Mouse (Mus musculus) liver, adult 2 months (tissue): ENCODE measurements at regions not wholly inside any gene's neighbourhood (a gene's known extent, or its start where the extent isn't known, plus 50 kb on each side); places are given as distances from the start of the nearest gene placed in this dataset.

Experiments
- DNase-seq: peaks from one replicate; pipeline ENCODE4 v3.0.0-alpha.2; 2011; ENCODE audit warnings: low read depth, low spot score; ENCODE audit errors: extremely low read depth
- H3K27ac ChIP-seq: fragments of 200-500 bp; replicated peaks from 2 replicates; pipeline ENCODE4 v1.5.1; 2012; ENCODE audit warnings: low read depth, mild to moderate bottlenecking, control low read depth, inconsistent platforms, low read length; ENCODE audit not compliant: insufficient read depth
- H3K27me3 ChIP-seq: fragments of 200-500 bp; 2 replicates; pipeline ENCODE4 v1.6.1; 2012; ENCODE audit warnings: mild to moderate bottlenecking, moderate library complexity, low read length, inconsistent platforms; ENCODE audit not compliant: control insufficient read depth, insufficient read depth
- H3K36me3 ChIP-seq: fragments of 200-500 bp; 2 replicates; pipeline ENCODE4 v1.6.1; 2012; ENCODE audit warnings: low read length, inconsistent platforms; ENCODE audit not compliant: control insufficient read depth, insufficient read depth
- H3K4me1 ChIP-seq: fragments of 200-500 bp; 2 replicates; pipeline ENCODE4 v1.6.1; 2011; ENCODE audit warnings: low read length; ENCODE audit not compliant: control insufficient read depth, insufficient read depth
- H3K4me3 ChIP-seq: fragments of 200-500 bp; 2 replicates; pipeline ENCODE4 v1.5.1; 2011; ENCODE audit warnings: low read depth, mild to moderate bottlenecking, control low read depth, low read length, moderate library complexity; ENCODE audit not compliant: insufficient read depth
- H3K79me2 ChIP-seq: fragments of 200-500 bp; 2 replicates; pipeline ENCODE4 v1.6.1; 2012; ENCODE audit warnings: inconsistent platforms, mild to moderate bottlenecking, low read length, moderate library complexity; ENCODE audit not compliant: control insufficient read depth, insufficient read depth
- H3K9ac ChIP-seq: fragments of 200-500 bp; 2 replicates; pipeline ENCODE4 v1.6.1; 2012; ENCODE audit warnings: low read depth, mild to moderate bottlenecking, control low read depth, inconsistent platforms, low read length
- CTCF ChIP-seq: fragments of 200-500 bp; IDR thresholded peaks from 2 replicates; pipeline ENCODE4 v1.5.1; 2011; ENCODE audit warnings: low read depth, low read length, control low read depth
- POLR2A ChIP-seq: fragments of 200-500 bp; IDR thresholded peaks from 2 replicates; pipeline ENCODE4 v1.6.1; 2011; ENCODE audit warnings: low read length, control low read depth; ENCODE audit not compliant: insufficient read depth; ENCODE audit errors: extremely low read depth
- WGBS: fragments of 180-500 bp; shearing (Covaris S2); methylation state at CpG from one replicate; pipeline ENCODE4 v1.1.7; 2018; 5-methylcytosine and 5-hydroxymethylcytosine counted together

DNA sequence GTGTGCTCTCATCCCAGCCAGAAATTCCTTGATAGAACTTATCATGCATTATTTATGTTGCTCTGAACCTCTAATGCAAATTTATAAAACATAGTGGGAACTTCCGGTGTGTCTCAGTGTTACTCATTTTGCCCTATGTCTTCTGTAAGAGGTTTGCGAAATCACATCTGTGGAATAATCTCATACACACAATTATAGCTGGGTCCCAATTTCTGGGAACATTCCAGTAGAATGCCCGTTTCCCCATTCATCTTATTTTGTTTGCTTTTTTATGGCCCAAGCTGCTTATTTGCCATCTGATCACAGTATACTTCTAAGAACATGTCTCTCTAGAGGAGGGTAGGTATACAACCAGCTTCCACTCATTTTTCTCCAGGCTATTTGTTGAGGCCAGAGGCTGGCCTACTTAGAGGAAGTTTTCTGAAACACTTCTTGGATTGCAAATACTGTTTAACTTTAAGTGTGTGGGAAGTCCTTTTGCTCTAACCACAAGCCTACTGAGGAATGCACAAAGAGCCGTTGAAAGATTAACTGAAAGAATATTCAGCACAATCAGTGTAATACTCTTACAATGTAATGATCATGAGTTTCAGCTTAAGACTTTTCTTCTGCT is 474.1 kb upstream of the Slit2 start:
- H3K27me3 ChIP-seq: no peaks in the 10 kb centered on the region
- no peak overlapping the region for H3K9ac ChIP-seq
- WGBS: 81% methylated on average over 4 of the region's 4 CpGs
- no peaks in the 10 kb centered on the region for H3K36me3 ChIP-seq
- no peak overlapping the region for H3K27ac ChIP-seq
- TF ChIP-seq CTCF (no peak), POLR2A (no peak)
- no peak for DNase-seq
- H3K79me2 ChIP-seq: no peaks in the 10 kb centered on the region
- H3K4me3 ChIP-seq: no peak overlapping the region
- H3K4me1 ChIP-seq: no peaks in the 10 kb centered on the region

DNA sequence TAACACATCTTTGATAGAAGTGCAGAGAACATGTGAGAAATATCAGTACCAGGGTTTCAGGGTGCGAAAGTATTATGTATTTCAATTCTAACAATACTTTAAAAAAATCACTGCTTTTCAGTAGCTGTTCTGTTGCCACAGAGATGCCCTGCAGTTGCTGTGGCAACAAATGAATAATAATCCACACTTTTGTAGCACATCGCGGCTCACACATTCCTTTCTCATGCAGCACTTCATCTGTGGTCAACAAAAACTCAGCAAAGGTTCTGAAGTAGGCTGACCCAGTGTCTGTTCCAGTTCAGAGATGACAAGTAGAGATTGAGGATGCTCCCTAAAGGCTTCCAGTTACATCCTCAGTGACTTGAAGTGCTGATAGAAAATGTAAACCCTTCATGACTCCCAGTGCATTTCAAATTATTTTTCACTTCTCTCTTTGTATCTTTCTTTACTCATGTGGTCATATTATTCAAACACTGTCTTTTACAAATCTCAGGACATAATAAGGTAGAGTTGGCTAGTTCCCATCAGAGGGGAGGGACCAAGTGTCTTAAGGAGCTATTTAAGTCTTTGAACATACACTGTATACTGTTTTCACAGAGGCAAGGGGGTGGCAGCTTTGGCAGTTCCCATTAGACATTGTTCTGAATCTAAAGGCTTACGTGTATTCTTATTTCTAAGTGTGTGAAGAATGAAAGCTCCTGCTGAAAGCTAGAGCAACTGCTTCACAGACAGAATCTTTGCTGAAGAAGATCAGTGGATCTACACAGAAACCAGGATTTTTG is 460.6 kb upstream of the Slit2 start:
- H3K79me2 ChIP-seq: no peaks in the 10 kb centered on the region
- no peaks in the 10 kb centered on the region for H3K27me3 ChIP-seq
- no peaks in the 10 kb centered on the region for H3K4me1 ChIP-seq
- H3K36me3 ChIP-seq: no peaks in the 10 kb centered on the region
- no peak for DNase-seq
- no peak for TF ChIP-seq CTCF
- no peak for TF ChIP-seq POLR2A
- H3K27ac ChIP-seq: no peak overlapping the region
- WGBS: 83% methylated on average over 4 of the region's 4 CpGs
- H3K9ac ChIP-seq: no peak overlapping the region
- H3K4me3 ChIP-seq: no peak overlapping the region

DNA sequence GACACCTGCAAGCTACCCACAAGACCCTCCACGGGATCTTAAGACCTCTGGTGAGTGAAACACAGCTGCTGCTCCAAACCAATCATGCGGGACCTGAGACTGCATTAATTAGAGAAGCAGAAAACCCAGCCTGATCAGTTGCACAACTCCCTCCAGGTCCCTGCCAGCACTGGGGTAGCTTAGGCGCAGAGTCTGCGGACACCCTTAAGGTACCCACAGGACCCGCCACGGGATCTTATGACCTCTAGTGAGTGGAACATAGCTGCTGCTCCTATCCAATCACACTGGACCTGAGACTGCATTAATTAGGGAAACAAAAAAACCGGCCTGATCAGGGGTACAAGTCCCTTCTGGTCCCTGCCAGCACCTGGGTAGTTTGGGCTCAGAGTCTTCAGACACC is 454.3 kb upstream of the Slit2 start:
- no peak overlapping the region for H3K27ac ChIP-seq
- 94% methylated on average over 7 of the region's 7 CpGs for WGBS
- no peak overlapping the region for H3K4me3 ChIP-seq
- no peaks in the 10 kb centered on the region for H3K36me3 ChIP-seq
- H3K79me2 ChIP-seq: no peaks in the 10 kb centered on the region
- no peaks in the 10 kb centered on the region for H3K4me1 ChIP-seq
- H3K27me3 ChIP-seq: no peaks in the 10 kb centered on the region
- TF ChIP-seq CTCF (no peak), POLR2A (no peak)
- DNase-seq: no peak
- no peak overlapping the region for H3K9ac ChIP-seq

DNA sequence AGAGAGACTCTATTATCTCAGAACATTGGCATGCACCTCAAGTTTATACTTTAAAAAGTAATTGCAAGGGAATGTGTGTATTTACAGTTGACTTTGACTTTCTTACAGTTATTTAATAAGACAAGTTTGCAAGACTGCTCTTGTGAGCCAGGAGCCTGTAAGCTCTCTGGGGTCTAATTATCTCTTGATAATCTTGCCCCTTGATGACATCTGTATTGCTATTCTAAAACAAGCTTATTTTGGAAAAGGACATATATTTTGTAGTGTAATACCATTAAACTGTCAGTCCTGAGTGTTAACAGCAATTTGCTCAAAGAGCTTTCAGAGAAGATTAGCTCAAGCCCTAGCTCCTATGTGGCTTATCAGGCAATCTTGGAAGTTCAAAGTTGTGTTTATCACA is 445.4 kb upstream of the Slit2 start:
- Histone ChIP-seq H3K4me1 (no peaks in the 10 kb centered on the region), H3K4me3 (no peak overlapping the region), H3K27me3 (no peaks in the 10 kb centered on the region), H3K36me3 (no peaks in the 10 kb centered on the region), H3K9ac (no peak overlapping the region), H3K27ac (no peak overlapping the region), H3K79me2 (no peaks in the 10 kb centered on the region)
- no peak for DNase-seq
- TF ChIP-seq POLR2A (no peak), CTCF (no peak)

DNA sequence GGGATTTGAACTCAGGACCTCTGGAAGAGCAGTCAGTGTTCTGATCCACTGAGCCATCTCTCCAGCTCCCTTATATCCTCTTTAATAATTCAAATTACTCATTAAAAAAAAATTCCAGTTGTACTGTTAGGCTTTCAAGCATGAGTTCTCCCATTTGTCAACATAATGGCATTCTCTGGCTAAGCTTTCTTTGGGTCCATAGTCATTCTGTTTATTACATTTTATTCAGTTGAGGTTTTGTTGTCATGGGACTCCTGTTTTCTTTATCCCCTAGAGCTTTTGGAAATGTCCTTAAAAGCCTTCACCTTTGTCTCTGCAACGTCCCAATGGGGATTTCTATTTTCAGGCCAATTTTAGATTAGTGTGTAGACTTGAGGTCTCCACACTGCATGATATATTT is 440.7 kb upstream of the Slit2 start:
- DNase-seq: no peak
- TF ChIP-seq POLR2A: no peak
- no peak for TF ChIP-seq CTCF
- H3K36me3 ChIP-seq: no peaks in the 10 kb centered on the region
- H3K4me3 ChIP-seq: no peak overlapping the region
- no peaks in the 10 kb centered on the region for H3K79me2 ChIP-seq
- no peak overlapping the region for H3K9ac ChIP-seq
- H3K4me1 ChIP-seq: no peaks in the 10 kb centered on the region
- H3K27ac ChIP-seq: no peak overlapping the region
- 69% methylated on average over 1 of the region's 1 CpGs for whole genome bisulfite sequencing
- no peaks in the 10 kb centered on the region for H3K27me3 ChIP-seq

DNA sequence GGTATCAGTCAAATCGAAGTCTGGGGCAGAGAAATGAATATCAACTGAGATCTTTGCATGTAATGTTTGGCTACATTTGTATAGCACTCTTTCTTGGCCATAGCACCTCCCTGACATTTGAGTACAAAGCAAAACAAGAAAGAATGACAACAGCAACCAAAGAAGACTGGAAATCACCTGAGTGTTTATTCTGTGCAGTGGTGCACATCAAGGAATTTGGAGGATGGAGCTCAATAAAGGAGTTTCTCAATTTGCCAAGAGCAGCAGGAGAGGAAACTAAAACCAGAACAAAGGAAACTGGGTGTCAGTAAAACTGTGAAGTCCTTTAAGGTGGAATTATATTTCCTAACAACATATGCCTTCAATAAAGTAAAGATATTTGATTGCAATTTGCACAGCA is 426.2 kb upstream of the Slit2 start:
- no peak overlapping the region for H3K27ac ChIP-seq
- WGBS: 59% methylated on average over 1 of the region's 1 CpGs
- H3K27me3 ChIP-seq: no peaks in the 10 kb centered on the region
- H3K79me2 ChIP-seq: no peaks in the 10 kb centered on the region
- no peak overlapping the region for H3K4me3 ChIP-seq
- no peaks in the 10 kb centered on the region for H3K36me3 ChIP-seq
- no peak for TF ChIP-seq POLR2A
- no peak for TF ChIP-seq CTCF
- no peaks in the 10 kb centered on the region for H3K4me1 ChIP-seq
- DNase-seq: no peak
- H3K9ac ChIP-seq: no peak overlapping the region
